Mouse (Mus musculus) macrophage (primary cell): ENCODE data around the gene Rbm19. TPM values are rescaled to one million over a fixed set of nuclear protein-coding genes. Genes with fewer than 3 reads are reported as not detected.

Experiments used
- H3K27ac ChIP-seq: fragments of 350-480 bp; formaldehyde crosslinking; 2 replicates; pipeline ENCODE4 v1.9.0; 2021
- H3K36me3 ChIP-seq: fragments of 350-480 bp; formaldehyde crosslinking; 2 replicates; pipeline ENCODE4 v1.9.0; 2021; ENCODE audit errors: inconsistent target
- H3K4me3 ChIP-seq: fragments of 350-480 bp; formaldehyde crosslinking; 2 replicates; pipeline ENCODE4 v1.9.0; 2021; ENCODE audit errors: inconsistent target
- H3K79me2 ChIP-seq: fragments of 350-480 bp; formaldehyde crosslinking; 2 replicates; pipeline ENCODE4 v1.9.0; 2021; ENCODE audit errors: inconsistent target
- WGBS: methylation state at CpG from one replicate; pipeline ENCODE4 v1.1.7; 2026; ENCODE audit warnings: inconsistent platforms; ENCODE audit not compliant: missing documents; 5-methylcytosine and 5-hydroxymethylcytosine counted together
- polyA plus RNA-seq: library from polyadenylated mRNA; stranded (reverse); fragments of 250-400 nt; gene quantifications from 3 replicates; pipeline ENCODE4 v1.2.4, GENCODE M21; 2018; ENCODE audit warnings: inconsistent platforms

Rbm19 gene
- polyA plus RNA-seq, 1 experiment from 2014 or later = 19.3 TPM

DNA sequence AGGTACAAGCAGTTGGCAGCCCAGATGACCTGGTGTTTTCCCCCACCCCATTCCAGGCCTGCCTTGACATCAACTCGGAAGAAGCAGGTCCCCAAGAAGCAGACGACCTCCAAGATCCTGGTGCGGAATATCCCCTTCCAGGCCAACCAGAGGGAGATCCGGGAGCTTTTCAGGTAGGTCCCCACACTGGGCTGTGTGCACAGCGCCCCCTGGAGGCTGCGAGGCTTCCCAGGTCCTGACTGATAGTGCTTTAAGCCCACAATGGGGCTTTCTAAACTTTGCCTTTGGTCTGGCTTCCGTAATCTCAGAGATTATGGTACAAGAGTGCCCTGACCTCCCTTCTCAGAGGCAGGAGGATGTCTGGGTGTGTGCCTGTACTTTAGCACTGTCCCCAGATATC lies 27.7 kb downstream of the Rbm19 start:
- 87% methylated on average over 7 of the region's 7 CpGs for WGBS
- H3K4me3 ChIP-seq = no peak overlapping the region
- H3K36me3 ChIP-seq = peaks cover 25% of the 10 kb centered on the region; the same call in 1 of the 2 replicates
- no peaks in the 10 kb centered on the region for H3K79me2 ChIP-seq
- H3K27ac ChIP-seq = no peak overlapping the region

DNA sequence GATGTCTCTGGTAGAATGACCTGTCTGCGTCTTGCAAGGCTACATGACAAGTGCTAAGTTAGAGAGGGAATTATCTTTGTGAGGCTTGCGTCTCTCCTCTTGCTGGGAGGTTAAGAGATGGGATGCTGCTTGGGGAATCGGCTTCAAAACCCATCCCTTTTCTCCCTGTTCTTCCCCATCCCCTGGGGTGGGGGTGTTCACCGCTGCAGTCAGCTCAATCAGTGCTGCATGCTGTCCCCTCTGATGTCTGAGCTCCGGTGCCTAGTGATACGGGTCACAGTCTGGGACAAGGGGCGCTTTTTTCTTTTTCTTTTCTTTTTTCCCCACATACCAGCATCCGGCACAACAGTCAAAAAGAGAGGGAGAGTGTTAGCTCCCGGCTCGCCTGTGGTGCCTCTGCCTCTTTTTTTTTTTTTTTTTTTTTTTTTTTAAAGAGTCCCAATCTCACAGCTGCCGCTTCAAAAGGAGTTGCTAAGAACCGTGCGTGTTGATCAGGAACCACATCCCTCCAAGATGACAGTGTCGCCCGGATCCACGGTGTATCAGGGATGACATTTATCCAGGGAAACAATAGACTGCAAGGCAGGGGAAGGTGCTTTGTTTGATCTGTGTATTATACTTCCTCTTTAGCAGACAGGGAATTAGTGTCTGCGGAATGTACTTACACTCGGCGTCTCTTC lies 29.2 kb downstream of the Rbm19 start:
- 89% methylated on average over 18 of the region's 19 CpGs for WGBS
- H3K4me3 ChIP-seq = no peak overlapping the region
- no peaks in the 10 kb centered on the region for H3K79me2 ChIP-seq
- H3K27ac ChIP-seq = no peak overlapping the region
- peaks cover 25% of the 10 kb centered on the region; the same call in 1 of the 2 replicates for H3K36me3 ChIP-seq

DNA sequence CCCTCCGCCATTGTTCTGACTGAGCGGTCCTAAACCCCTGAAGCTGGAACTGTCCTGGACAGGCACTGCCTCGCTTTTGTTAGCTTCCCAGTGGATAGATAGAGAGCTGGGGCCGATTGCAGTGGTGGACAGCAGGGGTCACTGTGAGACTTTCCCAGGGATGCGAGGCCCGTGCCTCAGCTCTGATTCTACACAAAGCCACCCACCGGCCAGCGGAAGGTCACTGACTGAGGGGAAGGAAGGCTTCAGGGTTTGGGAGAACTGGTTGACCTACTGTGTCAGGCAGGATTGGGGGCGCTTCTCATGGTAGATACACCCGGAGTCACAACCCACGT lies 29.8 kb downstream of the Rbm19 start:
- 91% methylated on average over 11 of the region's 11 CpGs for WGBS
- Histone ChIP-seq H3K4me3 (no peak overlapping the region), H3K79me2 (no peaks in the 10 kb centered on the region), H3K36me3 (peaks cover 25% of the 10 kb centered on the region; the same call in 1 of the 2 replicates), H3K27ac (no peak overlapping the region)

DNA sequence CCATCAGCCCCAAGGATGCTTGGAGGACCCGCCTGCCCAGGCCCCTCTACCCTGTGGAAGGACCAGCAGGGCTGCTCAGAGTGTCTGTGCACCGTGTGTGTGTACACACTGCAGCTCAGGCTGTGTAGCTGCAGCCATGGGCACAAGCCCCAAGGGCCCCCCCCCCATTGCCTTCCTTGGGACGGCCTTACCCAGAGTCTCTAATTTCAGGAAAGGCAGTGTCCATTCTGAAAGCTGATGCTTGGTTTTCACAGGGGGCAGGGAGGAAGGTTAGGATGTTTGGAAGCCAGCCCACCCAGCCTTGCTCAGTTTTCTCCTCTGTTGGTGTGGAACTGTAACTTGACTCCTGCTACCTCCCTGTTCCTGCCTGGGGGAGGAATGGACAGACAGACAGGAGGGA lies 30.6 kb downstream of the Rbm19 start:
- no peak overlapping the region for H3K4me3 ChIP-seq
- H3K27ac ChIP-seq = no peak overlapping the region
- 89% methylated on average over 3 of the region's 3 CpGs for WGBS
- H3K79me2 ChIP-seq = no peaks in the 10 kb centered on the region
- peaks cover 19% of the 10 kb centered on the region; the same call in 1 of the 2 replicates for H3K36me3 ChIP-seq

DNA sequence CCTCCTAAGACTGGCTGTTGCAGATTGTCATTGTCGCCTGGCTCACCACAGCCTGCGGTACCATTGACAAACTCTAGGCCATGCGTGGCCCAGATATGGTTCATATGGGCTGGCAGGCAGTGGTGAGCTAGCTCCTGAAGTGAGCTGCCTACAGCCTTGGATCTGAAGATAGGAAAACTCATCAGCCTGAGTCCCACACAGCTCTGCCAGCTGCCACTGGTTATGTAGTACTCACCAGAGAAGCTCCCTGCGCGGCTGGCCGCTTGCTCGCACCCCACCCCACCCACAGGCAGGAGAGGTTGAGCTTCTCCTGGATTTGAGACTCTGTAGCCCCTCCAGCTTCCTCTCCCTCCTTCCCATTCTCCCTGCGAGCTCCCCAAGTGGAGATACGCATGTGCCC lies 32.0 kb downstream of the Rbm19 start:
- Histone ChIP-seq H3K4me3 (no peak overlapping the region), H3K36me3 (peaks cover 14% of the 10 kb centered on the region; the same call in 1 of the 2 replicates)
- 96% methylated on average over 7 of the region's 9 CpGs for WGBS

DNA sequence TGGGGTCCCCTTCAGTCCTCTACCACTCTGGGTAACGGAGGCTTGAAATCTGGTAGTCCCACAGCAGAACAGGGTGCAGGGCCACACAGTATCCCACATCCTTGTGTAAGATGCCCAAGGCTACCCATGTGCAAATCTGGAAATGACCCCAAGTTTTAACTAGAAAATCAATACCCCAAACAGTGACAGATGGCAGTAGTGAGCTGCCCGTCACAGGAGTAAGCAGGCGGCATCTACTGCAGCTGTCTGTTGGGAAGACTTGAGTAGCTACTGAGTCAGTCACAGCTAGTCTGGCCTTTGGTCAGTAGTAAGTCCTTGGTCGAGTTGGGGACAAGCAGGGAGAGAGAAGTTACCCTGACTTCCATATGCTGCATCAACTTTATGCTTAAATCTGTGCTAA lies 34.9 kb downstream of the Rbm19 start:
- Histone ChIP-seq H3K36me3 (no peaks in the 10 kb centered on the region), H3K79me2 (no peaks in the 10 kb centered on the region), H3K27ac (no peak overlapping the region), H3K4me3 (no peak overlapping the region)
- 93% methylated on average over 4 of the region's 4 CpGs for WGBS

More for the DNA sequence above, 32.0 kb downstream of the Rbm19 start:
- Histone ChIP-seq H3K79me2 (no peaks in the 10 kb centered on the region), H3K27ac (no peak overlapping the region)

DNA sequence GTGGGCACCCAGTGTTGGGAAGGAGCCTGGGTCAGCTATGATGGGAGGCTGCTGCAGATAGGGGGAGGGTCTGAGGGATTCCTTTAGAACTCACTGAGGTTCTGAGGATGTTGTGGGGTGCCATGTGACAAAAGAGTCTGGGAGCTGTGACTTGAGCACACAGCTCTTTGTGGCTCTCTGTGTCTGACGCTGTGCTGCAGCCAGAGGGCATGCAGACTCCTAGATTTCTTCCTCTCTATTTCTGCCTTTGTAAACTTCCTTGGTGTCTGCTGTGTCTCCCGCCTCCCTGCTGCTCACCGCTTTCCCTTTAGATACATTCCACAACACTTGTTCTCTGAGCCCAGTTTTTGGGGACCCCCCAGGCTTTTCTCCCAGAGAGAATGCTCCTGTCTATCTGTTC lies 36.9 kb downstream of the Rbm19 start:
- WGBS = 94% methylated on average over 3 of the region's 3 CpGs
- Histone ChIP-seq H3K27ac (no peak overlapping the region), H3K4me3 (no peak overlapping the region), H3K79me2 (no peaks in the 10 kb centered on the region), H3K36me3 (no peaks in the 10 kb centered on the region)

DNA sequence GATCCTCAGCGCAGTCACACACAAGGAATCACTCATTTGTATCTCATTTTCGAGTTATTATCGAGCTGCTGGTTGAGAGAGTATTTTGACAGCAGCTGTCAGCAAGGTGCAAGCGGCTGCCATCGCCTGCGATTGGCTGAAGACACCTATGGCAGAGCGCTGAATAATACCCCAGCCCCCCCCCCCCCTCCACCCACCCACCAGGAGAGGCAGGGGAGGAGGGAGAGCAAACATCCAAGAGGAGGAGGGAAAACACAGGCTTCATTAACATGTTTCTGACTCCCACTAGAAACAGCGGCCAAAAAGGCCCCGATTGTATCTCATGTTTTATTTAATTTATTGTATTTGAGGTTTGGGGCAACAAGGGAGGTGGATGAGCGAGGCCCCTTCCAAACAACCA lies 39.4 kb downstream of the Rbm19 start:
- no peaks in the 10 kb centered on the region for H3K79me2 ChIP-seq
- no peaks in the 10 kb centered on the region for H3K36me3 ChIP-seq
- H3K27ac ChIP-seq = no peak overlapping the region
- WGBS = 92% methylated on average over 10 of the region's 10 CpGs
- H3K4me3 ChIP-seq = no peak overlapping the region

DNA sequence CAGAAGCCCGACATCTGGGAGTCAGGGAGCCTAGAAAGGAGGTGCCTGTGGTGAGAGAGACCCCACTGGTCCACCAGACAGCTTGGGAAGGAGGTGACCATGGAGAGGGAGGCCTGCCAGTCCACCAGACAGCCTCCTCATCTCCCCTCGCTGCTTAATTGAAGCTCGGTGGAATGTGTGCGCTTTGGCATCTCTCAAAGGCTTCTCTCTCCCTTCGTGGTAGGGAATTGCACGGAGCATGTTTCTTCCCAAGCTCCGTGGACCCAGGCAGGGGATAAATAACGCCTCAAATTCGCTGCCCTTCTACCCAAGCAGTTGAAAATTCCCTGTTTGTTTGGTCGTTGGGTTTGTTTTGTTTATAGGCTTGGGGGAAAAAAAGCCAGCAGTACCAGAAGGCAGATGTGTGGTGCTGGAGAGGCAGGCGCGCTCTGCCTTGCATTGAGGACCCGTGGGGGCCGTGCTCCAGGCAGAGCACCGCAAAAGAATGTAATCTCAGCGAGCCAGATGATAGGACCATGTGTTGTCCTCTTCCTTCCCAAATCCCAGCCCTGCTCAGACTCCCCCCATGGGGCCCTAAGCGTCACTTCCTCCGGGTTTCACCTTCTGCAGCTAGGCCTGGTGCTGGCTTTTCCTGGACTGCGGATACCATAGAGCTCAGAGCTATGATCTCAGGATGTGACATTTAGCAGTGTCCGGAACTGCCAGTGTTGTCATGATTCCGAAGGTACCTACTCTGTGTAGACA lies 40.1 kb downstream of the Rbm19 start:
- no peak overlapping the region for H3K4me3 ChIP-seq
- 89% methylated on average over 20 of the region's 21 CpGs for WGBS
- no peaks in the 10 kb centered on the region for H3K79me2 ChIP-seq
- no peaks in the 10 kb centered on the region for H3K36me3 ChIP-seq
- H3K27ac ChIP-seq = no peak overlapping the region

DNA sequence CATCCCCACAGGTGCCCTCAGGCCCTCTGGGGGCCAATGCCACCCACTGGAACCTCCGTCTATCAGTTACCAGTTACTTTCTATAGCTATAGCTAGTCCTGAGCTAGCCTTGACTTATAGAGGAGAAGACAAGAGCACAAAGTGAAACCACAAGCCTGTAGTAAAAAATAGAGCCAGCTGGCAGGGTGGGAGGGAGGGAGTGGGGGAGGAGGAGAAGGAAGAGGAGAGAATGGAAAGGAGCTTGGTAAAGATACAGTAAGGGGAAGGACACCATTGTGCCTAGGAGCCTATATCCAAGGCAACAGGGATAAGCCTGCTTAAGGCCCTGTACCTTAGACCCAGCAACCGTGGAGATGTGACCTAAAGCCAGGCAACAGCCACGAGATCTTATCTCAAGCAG lies 40.9 kb downstream of the Rbm19 start:
- H3K36me3 ChIP-seq = no peaks in the 10 kb centered on the region
- no peaks in the 10 kb centered on the region for H3K79me2 ChIP-seq
- no peak overlapping the region for H3K4me3 ChIP-seq
- 79% methylated on average over 3 of the region's 3 CpGs for WGBS
- H3K27ac ChIP-seq = no peak overlapping the region

DNA sequence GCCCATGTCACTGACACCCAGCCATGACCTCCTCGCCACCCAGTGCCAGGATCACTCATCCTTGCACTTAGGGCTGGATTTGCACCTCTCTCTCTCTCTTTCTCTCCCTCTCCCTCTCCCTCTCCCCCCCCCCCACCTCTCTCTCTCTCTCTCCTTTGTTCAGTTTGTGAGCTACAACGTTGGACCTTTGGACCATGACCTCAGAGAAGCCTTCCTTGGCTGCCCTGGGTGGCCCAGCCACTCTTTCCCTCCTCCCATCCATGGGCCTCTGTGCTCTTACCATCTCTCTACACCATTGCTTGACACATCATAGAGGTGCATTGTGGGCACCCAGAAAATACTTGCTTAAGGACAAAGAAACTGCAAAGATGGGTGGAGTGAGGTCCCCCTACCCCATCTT lies 42.2 kb downstream of the Rbm19 start:
- Histone ChIP-seq H3K36me3 (no peaks in the 10 kb centered on the region), H3K27ac (no peak overlapping the region), H3K4me3 (no peak overlapping the region), H3K79me2 (no peaks in the 10 kb centered on the region)
- WGBS = 84% methylated on average over 2 of the region's 2 CpGs

DNA sequence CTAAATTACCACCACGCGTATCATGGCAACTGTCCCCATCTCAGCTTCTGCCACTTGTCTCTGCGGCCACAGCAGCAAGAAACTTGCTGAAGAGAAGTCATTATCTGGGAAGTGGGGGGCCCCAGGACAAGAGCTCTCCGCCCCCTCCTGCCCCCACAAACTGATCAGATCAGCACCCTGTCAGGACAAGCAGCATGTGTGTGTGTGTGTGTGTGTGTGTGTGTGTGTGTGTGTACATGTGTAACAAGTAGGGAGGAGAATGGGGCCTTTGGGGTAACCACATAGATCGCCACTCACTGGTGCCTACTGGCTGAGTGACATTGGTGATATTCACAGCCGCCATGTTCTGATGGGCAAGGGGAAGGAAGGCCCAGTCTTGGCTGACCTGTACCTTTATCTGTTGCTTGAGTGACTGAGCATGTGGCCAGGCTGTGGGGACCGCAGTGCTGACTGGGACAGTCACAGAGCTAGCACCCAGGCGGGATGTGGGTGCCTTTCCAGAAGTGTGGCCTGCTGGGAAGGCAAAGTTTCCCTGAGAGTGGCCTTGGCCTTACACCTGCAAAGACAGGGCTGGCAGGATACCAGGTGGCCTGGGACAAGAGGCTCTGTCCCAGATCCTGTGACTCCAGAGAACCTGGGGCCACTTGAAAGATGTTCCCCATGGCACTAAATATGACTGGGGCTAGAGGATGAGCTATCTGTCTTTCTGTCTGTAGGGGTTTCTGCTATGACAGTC lies 44.8 kb downstream of the Rbm19 start:
- WGBS = 98% methylated on average over 8 of the region's 8 CpGs
- Histone ChIP-seq H3K36me3 (no peaks in the 10 kb centered on the region), H3K4me3 (no peak overlapping the region), H3K27ac (no peak overlapping the region), H3K79me2 (no peaks in the 10 kb centered on the region)

DNA sequence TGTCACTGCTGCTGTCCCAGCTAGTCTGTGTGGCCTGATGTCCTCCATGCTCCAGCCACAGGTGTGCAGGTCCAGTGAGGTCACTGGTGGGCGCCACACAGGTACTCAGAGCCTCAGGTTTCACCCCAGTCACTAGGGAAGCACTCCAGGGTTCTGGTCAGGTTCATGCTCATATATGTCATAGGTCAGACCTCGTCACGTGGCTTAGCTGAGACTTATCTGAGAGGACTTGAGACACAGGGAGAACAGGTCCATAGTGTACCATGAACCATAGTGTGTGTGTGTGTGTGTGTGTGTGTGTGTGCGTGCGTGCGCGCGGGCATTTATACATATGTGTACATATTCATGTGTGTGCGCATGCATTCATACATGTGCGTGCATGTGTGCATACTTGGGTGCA lies 46.4 kb downstream of the Rbm19 start:
- H3K36me3 ChIP-seq = no peaks in the 10 kb centered on the region

DNA sequence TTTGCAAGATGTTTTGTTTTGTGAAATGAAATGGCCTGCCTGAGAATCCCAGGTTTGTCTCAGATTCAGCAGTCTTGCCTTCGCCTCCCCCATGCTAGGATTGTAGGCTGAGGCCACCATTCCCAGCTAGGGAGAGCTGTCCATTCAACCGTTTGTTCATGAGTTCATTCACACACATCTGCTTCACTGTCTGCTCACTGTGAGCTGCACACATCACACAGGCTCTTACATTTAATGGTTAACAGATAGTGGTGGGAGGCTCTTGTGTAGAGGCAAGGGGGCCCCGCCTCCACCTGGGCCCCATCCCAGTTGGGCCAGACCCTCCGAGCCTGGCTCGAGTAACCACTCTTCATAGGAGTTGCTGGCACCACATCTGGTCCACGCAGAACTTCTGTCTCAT lies 47.2 kb downstream of the Rbm19 start:
- 95% methylated on average over 6 of the region's 6 CpGs for WGBS
- Histone ChIP-seq H3K79me2 (no peaks in the 10 kb centered on the region), H3K36me3 (no peaks in the 10 kb centered on the region), H3K4me3 (no peak overlapping the region), H3K27ac (no peak overlapping the region)

More for the DNA sequence above, 46.4 kb downstream of the Rbm19 start:
- Histone ChIP-seq H3K27ac (no peak overlapping the region), H3K79me2 (no peaks in the 10 kb centered on the region), H3K4me3 (no peak overlapping the region)
- 99% methylated on average over 10 of the region's 10 CpGs for WGBS

DNA sequence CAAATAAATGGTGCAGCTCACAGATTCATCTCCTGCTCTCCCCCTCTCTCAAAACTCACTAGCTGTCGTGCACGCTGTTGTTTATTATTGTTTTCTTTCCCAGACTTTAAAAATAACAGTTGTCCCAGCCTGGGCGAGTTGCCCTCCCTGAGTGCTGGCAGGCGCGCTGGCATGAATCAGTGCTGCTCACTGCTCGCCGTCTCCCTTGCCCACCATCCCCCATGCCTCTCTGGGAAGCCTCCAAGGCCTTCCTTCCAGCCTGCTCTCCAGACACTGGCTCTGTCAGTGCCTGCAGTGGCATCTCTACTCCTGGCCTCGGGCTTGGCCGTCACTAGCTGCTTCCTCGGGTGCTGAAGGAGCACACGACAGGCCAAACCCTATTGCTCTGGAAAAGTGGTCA lies 48.2 kb downstream of the Rbm19 start:
- 96% methylated on average over 11 of the region's 11 CpGs for WGBS
- Histone ChIP-seq H3K4me3 (no peak overlapping the region), H3K27ac (0 out of 2 replicates have a peak overlapping the region, but pooled peaks have one; percentile 2), H3K36me3 (no peaks in the 10 kb centered on the region), H3K79me2 (no peaks in the 10 kb centered on the region)
